In genomic region chr16:73908504-73908903, GRCm38 (mm10) we compare ENCODE assay signal across 26 mouse cellular contexts.
A peak's percentile ranks its signal among the peaks of the same experiment; 100 is the strongest.
DNase-seq lines count a peak whose midpoint lies in the region; ATAC-seq and TF ChIP-seq lines count a peak whose summit lies in the region.
"Had no signal": no experiment of that assay in that cellular context is flagged by ENCODE, and none has a peak within 500 bp of the region (broad histone marks: within the 10 kb centered on the region; RNA-seq: fewer than 3 reads in every experiment).

No protein-coding gene starts in this region.

- intact Hi-C loops in left cerebral cortex, postnatal 14 days (cut with DNase I) = no loop called here

- 0 out of 2 replicates have a peak overlapping the region, but pooled peaks have one; percentile 10 for H3K4me2 ChIP-seq in heart, embryonic 12.5 days
- H3K4me2 ChIP-seq in myocyte (ENCODE audit: low read depth) = peak overlapping the region; percentile 84
- H3K4me2 ChIP-seq: embryonic facial prominence, embryonic 12.5 days; forebrain, embryonic 13.5 days; forebrain, embryonic 15.5 days had no signal

- H3K36me3 ChIP-seq in heart, embryonic 12.5 days = no peaks in the 10 kb centered on the region
- no peaks in the 10 kb centered on the region for H3K36me3 ChIP-seq in myocyte (ENCODE audit: control insufficient read depth, insufficient read depth)
- H3K36me3 ChIP-seq: embryonic facial prominence, embryonic 10.5 days; embryonic facial prominence, embryonic 12.5 days; forebrain, embryonic 15.5 days; G1E had no signal

- no peak for TF ChIP-seq POLR2A in myocyte (IDR thresholded peaks at IDR 0.05; ENCODE audit: insufficient read length, low read depth)

- no peak overlapping the region for H3K27ac ChIP-seq in heart, embryonic 12.5 days (ENCODE audit: poor library complexity, severe bottlenecking)
- H3K27ac ChIP-seq: embryonic facial prominence, embryonic 10.5 days; embryonic facial prominence, embryonic 12.5 days; forebrain, embryonic 13.5 days; forebrain, embryonic 15.5 days had no signal

- WGBS in heart, embryonic 12.5 days = 60% methylated on average over 11 of the region's 11 CpGs

- no peak for ATAC-seq in heart, embryonic 12.5 days (ENCODE audit: insufficient number of reproducible peaks, low FRiP score)
- ATAC-seq: activated CD4-positive, CD25-positive, alpha-beta regulatory T cell, adult 4 months; CD4-positive, CD25-positive, alpha-beta regulatory T cell, adult 4 months; forebrain, embryonic 13.5 days; forebrain, embryonic 15.5 days; forebrain, postnatal 0 days; Patski had no signal

- H3K9me3 ChIP-seq in heart, embryonic 12.5 days (replicated peaks) = no peaks in the 10 kb centered on the region
- H3K9me3 ChIP-seq: embryonic facial prominence, embryonic 10.5 days; embryonic facial prominence, embryonic 12.5 days; forebrain, embryonic 13.5 days; forebrain, embryonic 15.5 days; G1E had no signal

- no peaks in the 10 kb centered on the region for H3K27me3 ChIP-seq in heart, embryonic 12.5 days (replicated peaks)
- no peaks in the 10 kb centered on the region for H3K27me3 ChIP-seq in myocyte (ENCODE audit: control insufficient read depth, insufficient read depth, insufficient read length)
- H3K27me3 ChIP-seq: CH12.LX; embryonic facial prominence, embryonic 12.5 days; forebrain, embryonic 13.5 days; forebrain, embryonic 15.5 days; Patski had no signal

- H3ac ChIP-seq in myocyte (ENCODE audit: control insufficient read depth, insufficient read length) = no peak overlapping the region

- H3K4me3 ChIP-seq in heart, embryonic 12.5 days = no peak overlapping the region
- no peak overlapping the region for H3K4me3 ChIP-seq in myocyte
- H3K4me3 ChIP-seq: embryonic facial prominence, embryonic 10.5 days; embryonic facial prominence, embryonic 12.5 days; forebrain, embryonic 13.5 days; forebrain, embryonic 15.5 days had no signal

- no peak overlapping the region for H3K9ac ChIP-seq in heart, embryonic 12.5 days
- H3K9ac ChIP-seq: embryonic facial prominence, embryonic 12.5 days; forebrain, embryonic 13.5 days; forebrain, embryonic 15.5 days; forebrain, postnatal 0 days had no signal

- no peak for DNase-seq in heart, adult 11 months
- DNase-seq in lung, postnatal 36 days = peak; percentile 2
- DNase-seq in lung, postnatal 4 days = no peak
- peak; percentile 1 for DNase-seq in c-Kit-positive CD71-negative TER-119-negative erythroid progenitor cells, embryonic 14.5 days (ENCODE audit: low read depth)
- no peak for DNase-seq in left cerebral cortex, postnatal 14 days (ENCODE audit: low spot score in 2 of 2)
- no peak for DNase-seq in adipocyte (ENCODE audit: low spot score)
- DNase-seq: adrenal gland, adult 2 months; adrenal gland, postnatal 10 days; adrenal gland, postnatal 25 days; cerebellum, adult 11-12 months; cerebellum, adult 2 months; cerebellum, adult 9-10 months; cerebellum, postnatal 10 days; cerebellum, postnatal 25 days; forebrain, postnatal 0 days had no signal

- no peaks in the 10 kb centered on the region for H3K79me2 ChIP-seq in myocyte (ENCODE audit: control insufficient read depth, insufficient read depth)

- H3K4me1 ChIP-seq in heart, embryonic 12.5 days (replicated peaks) = no peaks in the 10 kb centered on the region
- H3K4me1 ChIP-seq: embryonic facial prominence, embryonic 10.5 days; embryonic facial prominence, embryonic 12.5 days; forebrain, embryonic 13.5 days; forebrain, embryonic 15.5 days had no signal

TF ChIP-seq in myocyte, 11 proteins besides CTCF, POLR2A, EP300 and RAD21:
- no peak for TF ChIP-seq MYOD1 (IDR thresholded peaks at IDR 0.05; ENCODE audit: control insufficient read depth in 1 of 3, insufficient read length in 2 of 3, low read depth in 2 of 3)
- no peak for TF ChIP-seq TCF12 (IDR thresholded peaks at IDR 0.05; ENCODE audit: insufficient read depth, poor library complexity, severe bottlenecking)
- peak; percentile 53; the same call in 1 of the 2 replicates for TF ChIP-seq CEBPB (IDR thresholded peaks at IDR 0.05; ENCODE audit: insufficient read depth, poor library complexity, severe bottlenecking)

Comparison
In these comparisons a context has a peak if more than half of its experiments do, and no peak if none do; other contexts are left out.
1. DNase-seq: peak in lung, postnatal 36 days (single experiment) and c-Kit-positive CD71-negative TER-119-negative erythroid progenitor cells, embryonic 14.5 days (single experiment); none in heart, adult 11 months (single experiment), lung, postnatal 4 days (0 of 2), left cerebral cortex, postnatal 14 days (0 of 2) and adipocyte (single experiment).